Mouse (Mus musculus): ENCODE data around the gene Mfng. TPM values are rescaled to one million over a fixed set of nuclear protein-coding genes. Genes with fewer than 3 reads are reported as not detected.

Gene Mfng
- polyA plus RNA-seq, 1 experiment = 4.4 TPM

- H3K36me3 ChIP-seq (ENCODE audit: control insufficient read depth, insufficient read depth, low read length, poor library complexity, severe bottlenecking) = peaks cover 6% of the 10 kb centered on the region; the same call in 1 of the 2 replicates
- no peak overlapping the region for H3K27ac ChIP-seq (ENCODE audit: insufficient read depth, low read length)
- H3K4me1 ChIP-seq (ENCODE audit: control insufficient read depth, insufficient read depth, low read length) = peaks cover 8% of the 10 kb centered on the region
- TF ChIP-seq CTCF (IDR thresholded peaks at IDR 0.05; ENCODE audit: low read depth, low read length) = no peak
- no peak for TF ChIP-seq POLR2A (IDR thresholded peaks at IDR 0.05; ENCODE audit: insufficient read depth, low read length)
- no peak for TF ChIP-seq EP300 (IDR thresholded peaks at IDR 0.05; ENCODE audit: insufficient read depth, low read depth, low read length)
- H3K9me3 ChIP-seq (replicated peaks; ENCODE audit: control insufficient read depth, insufficient read depth, low read length, poor library complexity, severe bottlenecking) = no peaks in the 10 kb centered on the region
- no peaks in the 10 kb centered on the region for H3K27me3 ChIP-seq (ENCODE audit: control insufficient read depth, insufficient read depth, low read length, poor library complexity, severe bottlenecking)
- no peak overlapping the region for H3K9ac ChIP-seq (ENCODE audit: low read depth, poor library complexity, severe bottlenecking)
- H3K4me3 ChIP-seq (ENCODE audit: low read depth, low read length) = peak overlapping the region; percentile 29
Measured at GRCm38 (mm10) chr15:78771531-78772367, 1.5 kb downstream of the Mfng start.

GRCm38 (mm10) chr15:78770983-78771355 is 2.3 kb downstream of the Mfng start:
- Histone ChIP-seq H3K36me3 (ENCODE audit: control insufficient read depth, insufficient read depth, low read length, poor library complexity, severe bottlenecking) (peaks cover 6% of the 10 kb centered on the region; the same call in 1 of the 2 replicates), H3K27ac (ENCODE audit: insufficient read depth, low read length) (no peak overlapping the region), H3K9me3 (replicated peaks; ENCODE audit: control insufficient read depth, insufficient read depth, low read length, poor library complexity, severe bottlenecking) (no peaks in the 10 kb centered on the region), H3K4me3 (ENCODE audit: low read depth, low read length) (no peak overlapping the region), H3K27me3 (ENCODE audit: control insufficient read depth, insufficient read depth, low read length, poor library complexity, severe bottlenecking) (no peaks in the 10 kb centered on the region), H3K9ac (ENCODE audit: low read depth, poor library complexity, severe bottlenecking) (no peak overlapping the region), H3K4me1 (ENCODE audit: control insufficient read depth, insufficient read depth, low read length) (peaks cover 8% of the 10 kb centered on the region)
- TF ChIP-seq EP300 (IDR thresholded peaks at IDR 0.05; ENCODE audit: insufficient read depth, low read depth, low read length) (peak; percentile 74), CTCF (IDR thresholded peaks at IDR 0.05; ENCODE audit: low read depth, low read length) (no peak)

- Histone ChIP-seq H3K27ac (ENCODE audit: insufficient read depth, low read length) (no peak overlapping the region), H3K27me3 (ENCODE audit: control insufficient read depth, insufficient read depth, low read length, poor library complexity, severe bottlenecking) (no peaks in the 10 kb centered on the region), H3K36me3 (ENCODE audit: control insufficient read depth, insufficient read depth, low read length, poor library complexity, severe bottlenecking) (peaks cover 3% of the 10 kb centered on the region; the same call in 1 of the 2 replicates), H3K9me3 (replicated peaks; ENCODE audit: control insufficient read depth, insufficient read depth, low read length, poor library complexity, severe bottlenecking) (no peaks in the 10 kb centered on the region), H3K9ac (ENCODE audit: low read depth, poor library complexity, severe bottlenecking) (no peak overlapping the region), H3K4me1 (ENCODE audit: control insufficient read depth, insufficient read depth, low read length) (peaks cover 8% of the 10 kb centered on the region), H3K4me3 (ENCODE audit: low read depth, low read length) (no peak overlapping the region)
- TF ChIP-seq POLR2A (IDR thresholded peaks at IDR 0.05; ENCODE audit: insufficient read depth, low read length) (no peak), CTCF (IDR thresholded peaks at IDR 0.05; ENCODE audit: low read depth, low read length) (no peak), EP300 (IDR thresholded peaks at IDR 0.05; ENCODE audit: insufficient read depth, low read depth, low read length) (no peak)
Measured at GRCm38 (mm10) chr15:78770234-78770982, 2.9 kb downstream of the Mfng start.

- H3K27me3 ChIP-seq (ENCODE audit: control insufficient read depth, insufficient read depth, low read length, poor library complexity, severe bottlenecking) = no peaks in the 10 kb centered on the region
- H3K4me1 ChIP-seq (ENCODE audit: control insufficient read depth, insufficient read depth, low read length) = peaks cover 15% of the 10 kb centered on the region
- H3K27ac ChIP-seq (ENCODE audit: insufficient read depth, low read length) = no peak overlapping the region
- no peaks in the 10 kb centered on the region for H3K36me3 ChIP-seq (ENCODE audit: control insufficient read depth, insufficient read depth, low read length, poor library complexity, severe bottlenecking)
- H3K4me3 ChIP-seq (ENCODE audit: low read depth, low read length) = no peak overlapping the region
- H3K9me3 ChIP-seq (replicated peaks; ENCODE audit: control insufficient read depth, insufficient read depth, low read length, poor library complexity, severe bottlenecking) = no peaks in the 10 kb centered on the region
- no peak for TF ChIP-seq CTCF (IDR thresholded peaks at IDR 0.05; ENCODE audit: low read depth, low read length)
- TF ChIP-seq EP300 (IDR thresholded peaks at IDR 0.05; ENCODE audit: insufficient read depth, low read depth, low read length) = no peak
- H3K9ac ChIP-seq (ENCODE audit: low read depth, poor library complexity, severe bottlenecking) = no peak overlapping the region
Measured at GRCm38 (mm10) chr15:78769064-78769463, 4.2 kb downstream of the Mfng start.

- Histone ChIP-seq H3K27me3 (ENCODE audit: control insufficient read depth, insufficient read depth, low read length, poor library complexity, severe bottlenecking) (no peaks in the 10 kb centered on the region), H3K27ac (ENCODE audit: insufficient read depth, low read length) (no peak overlapping the region), H3K9ac (ENCODE audit: low read depth, poor library complexity, severe bottlenecking) (no peak overlapping the region), H3K36me3 (ENCODE audit: control insufficient read depth, insufficient read depth, low read length, poor library complexity, severe bottlenecking) (no peaks in the 10 kb centered on the region), H3K4me1 (ENCODE audit: control insufficient read depth, insufficient read depth, low read length) (peaks cover 8% of the 10 kb centered on the region), H3K4me3 (ENCODE audit: low read depth, low read length) (no peak overlapping the region), H3K9me3 (replicated peaks; ENCODE audit: control insufficient read depth, insufficient read depth, low read length, poor library complexity, severe bottlenecking) (no peaks in the 10 kb centered on the region)
- TF ChIP-seq EP300 (IDR thresholded peaks at IDR 0.05; ENCODE audit: insufficient read depth, low read depth, low read length) (no peak), POLR2A (IDR thresholded peaks at IDR 0.05; ENCODE audit: insufficient read depth, low read length) (no peak), CTCF (IDR thresholded peaks at IDR 0.05; ENCODE audit: low read depth, low read length) (no peak)
Measured at GRCm38 (mm10) chr15:78763704-78764103, 9.6 kb downstream of the Mfng start.

- TF ChIP-seq POLR2A (IDR thresholded peaks at IDR 0.05; ENCODE audit: insufficient read depth, low read length) (no peak), CTCF (IDR thresholded peaks at IDR 0.05; ENCODE audit: low read depth, low read length) (no peak), EP300 (IDR thresholded peaks at IDR 0.05; ENCODE audit: insufficient read depth, low read depth, low read length) (no peak)
- H3K36me3 ChIP-seq (ENCODE audit: control insufficient read depth, insufficient read depth, low read length, poor library complexity, severe bottlenecking) = no peaks in the 10 kb centered on the region
- H3K4me3 ChIP-seq (ENCODE audit: low read depth, low read length) = no peak overlapping the region
- H3K27me3 ChIP-seq (ENCODE audit: control insufficient read depth, insufficient read depth, low read length, poor library complexity, severe bottlenecking) = no peaks in the 10 kb centered on the region
- no peaks in the 10 kb centered on the region for H3K9me3 ChIP-seq (replicated peaks; ENCODE audit: control insufficient read depth, insufficient read depth, low read length, poor library complexity, severe bottlenecking)
- H3K9ac ChIP-seq (ENCODE audit: low read depth, poor library complexity, severe bottlenecking) = no peak overlapping the region
- no peak overlapping the region for H3K27ac ChIP-seq (ENCODE audit: insufficient read depth, low read length)
- peaks cover 8% of the 10 kb centered on the region for H3K4me1 ChIP-seq (ENCODE audit: control insufficient read depth, insufficient read depth, low read length)
Measured at GRCm38 (mm10) chr15:78763210-78763609, 10.1 kb downstream of the Mfng start.
